Mouse (Mus musculus): ENCODE measurements at regions not wholly inside any gene's neighbourhood (a gene's known extent, or its start where the extent isn't known, plus 50 kb on each side); places are given as distances from the start of the nearest gene placed in this dataset.

- TF ChIP-seq CTCF (IDR thresholded peaks at IDR 0.05; ENCODE audit: low read depth, low read length), result no peak
- TF ChIP-seq GATA2 (IDR thresholded peaks at IDR 0.05; ENCODE audit: borderline replicate concordance, low read depth, low read length), result no peak
- no peak for TF ChIP-seq TAL1 (conservative IDR thresholded peaks at IDR 0.05; ENCODE audit: low read depth, low read length)
Measured at GRCm38 (mm10) chr6:89248574-89248973, 113.8 kb downstream of the Plxna1 start.
